Mouse (Mus musculus): ENCODE measurements around the gene Tln2.
A peak's percentile ranks its signal among the peaks of the same experiment; 100 is the strongest.

Gene Tln2

GRCm38 (mm10) chr9:67476184-67476583 is 83.3 kb downstream of the Tln2 start:
- no peak for DNase-seq (ENCODE audit: low spot score)

- no peak for DNase-seq (ENCODE audit: low spot score)
Observed at GRCm38 (mm10) chr9:67463440-67464122, 95.9 kb downstream of the Tln2 start.

- DNase-seq (ENCODE audit: low spot score): no peak
Observed at GRCm38 (mm10) chr9:67441484-67441883, 118.0 kb downstream of the Tln2 start.

- DNase-seq (ENCODE audit: low spot score): no peak
Observed at GRCm38 (mm10) chr9:67437511-67437910, 122.0 kb downstream of the Tln2 start.

GRCm38 (mm10) chr9:67435333-67436154 is 124.0 kb downstream of the Tln2 start:
- peak; percentile 3 for DNase-seq (ENCODE audit: low spot score)

GRCm38 (mm10) chr9:67429199-67429892 is 130.2 kb downstream of the Tln2 start:
- no peak for DNase-seq (ENCODE audit: low spot score)

- no peak for DNase-seq (ENCODE audit: low spot score)
Observed at GRCm38 (mm10) chr9:67428306-67429047, 131.0 kb downstream of the Tln2 start.

- no peak for DNase-seq (ENCODE audit: low spot score)
Observed at GRCm38 (mm10) chr9:67426304-67426703, 133.2 kb downstream of the Tln2 start.

- DNase-seq (ENCODE audit: low spot score): no peak
Observed at GRCm38 (mm10) chr9:67424110-67424509, 135.4 kb downstream of the Tln2 start.

GRCm38 (mm10) chr9:67418092-67418491 is 141.4 kb downstream of the Tln2 start:
- DNase-seq (ENCODE audit: low spot score): no peak

- no peak for DNase-seq (ENCODE audit: low spot score)
Observed at GRCm38 (mm10) chr9:67410667-67411066, 148.8 kb downstream of the Tln2 start.

GRCm38 (mm10) chr9:67404736-67405135 is 154.8 kb downstream of the Tln2 start:
- no peak for DNase-seq (ENCODE audit: low spot score)

GRCm38 (mm10) chr9:67399563-67399962 is 159.9 kb downstream of the Tln2 start:
- DNase-seq (ENCODE audit: low spot score): no peak

- DNase-seq (ENCODE audit: low spot score): no peak
Observed at GRCm38 (mm10) chr9:67397756-67398155, 161.7 kb downstream of the Tln2 start.

GRCm38 (mm10) chr9:67396446-67396845 is 163.1 kb downstream of the Tln2 start:
- no peak for DNase-seq (ENCODE audit: low spot score)

- no peak for DNase-seq (ENCODE audit: low spot score)
Observed at GRCm38 (mm10) chr9:67384028-67384590, 175.4 kb downstream of the Tln2 start.

GRCm38 (mm10) chr9:67380095-67380494 is 179.4 kb downstream of the Tln2 start:
- DNase-seq (ENCODE audit: low spot score): no peak

GRCm38 (mm10) chr9:67378772-67379171 is 180.7 kb downstream of the Tln2 start:
- DNase-seq (ENCODE audit: low spot score): no peak

GRCm38 (mm10) chr9:67368078-67368477 is 191.4 kb downstream of the Tln2 start:
- no peak for DNase-seq (ENCODE audit: low spot score)

GRCm38 (mm10) chr9:67362511-67362910 is 197.0 kb downstream of the Tln2 start:
- DNase-seq (ENCODE audit: low spot score): no peak

GRCm38 (mm10) chr9:67362053-67362452 is 197.4 kb downstream of the Tln2 start:
- no peak for DNase-seq (ENCODE audit: low spot score)

- DNase-seq (ENCODE audit: low spot score): no peak
Observed at GRCm38 (mm10) chr9:67361511-67361910, 198.0 kb downstream of the Tln2 start.

Data from ovary, postnatal 10 days (tissue).